Mouse (Mus musculus) kidney, embryonic 15.5 days (tissue): Measurements from ENCODE around the gene Rslcan18. TPM values are rescaled to one million over a fixed set of nuclear protein-coding genes. Genes with fewer than 3 reads are reported as not detected.
"Not testable (repeated sequence)": the region's sequence is repeated elsewhere in the genome, so short reads cannot be mapped to it uniquely, and the experiment has no call there.

Experiments used
- ATAC-seq: fragments of 200-750 bp; cut with Nextera tagmentation; replicated peaks from 2 replicates; pipeline ENCODE4 v1.8.0; 2017; ENCODE audit warnings: moderate TSS enrichment; ENCODE audit not compliant: low FRiP score
- H3K27ac ChIP-seq: fragments of 300-500 bp; sonication (generic); 2 replicates; pipeline ENCODE4 v1.5.1; 2015; ENCODE audit warnings: mild to moderate bottlenecking, inconsistent platforms
- H3K27me3 ChIP-seq: fragments of 300-500 bp; sonication (generic); 2 replicates; pipeline ENCODE4 v1.6.1; 2015; ENCODE audit warnings: inconsistent platforms
- H3K36me3 ChIP-seq: fragments of 300-500 bp; sonication (generic); 2 replicates; pipeline ENCODE4 v1.6.1; 2015; ENCODE audit warnings: inconsistent platforms
- H3K4me1 ChIP-seq: fragments of 300-500 bp; sonication (generic); 2 replicates; pipeline ENCODE4 v1.6.1; 2015; ENCODE audit warnings: inconsistent platforms
- H3K4me2 ChIP-seq: fragments of 300-500 bp; sonication (generic); 2 replicates; pipeline ENCODE4 v1.6.1; 2015; ENCODE audit warnings: moderate library complexity, mild to moderate bottlenecking, inconsistent platforms
- H3K4me3 ChIP-seq: fragments of 300-500 bp; sonication (generic); replicated peaks from 2 replicates; pipeline ENCODE4 v1.5.1; 2015; ENCODE audit warnings: mild to moderate bottlenecking, inconsistent platforms
- H3K9ac ChIP-seq: fragments of 300-500 bp; sonication (generic); 2 replicates; pipeline ENCODE4 v1.6.1; 2015; ENCODE audit warnings: mild to moderate bottlenecking, inconsistent platforms
- H3K9me3 ChIP-seq: fragments of 300-500 bp; sonication (generic); replicated peaks from 2 replicates; pipeline ENCODE4 v1.6.1; 2016; ENCODE audit warnings: inconsistent platforms
- WGBS: fragments of 180-500 bp; shearing (Covaris S2); methylation state at CpG from one replicate; pipeline ENCODE4 v1.1.7; 2015; ENCODE audit warnings: mixed read lengths; 5-methylcytosine and 5-hydroxymethylcytosine counted together
- polyA plus RNA-seq: library from polyadenylated mRNA; unstranded; fragments of >200 nt; fragmentation: Nextera tagmentation; extraction: Ambion mirVana; gene quantifications from 2 replicates; pipeline ENCODE4 v1.2.1, GENCODE M21; 2015

The Rslcan18 gene
- 0.33 and 0.42 TPM in 2 replicates for polyA plus RNA-seq

GRCm38 (mm10) chr13:67116163-67116562, at the start of gene Rslcan18:
TSS of gene Rslcan18 (minus strand) at chr13:67116263.
- H3K27me3 ChIP-seq, H3K36me3 ChIP-seq, H3K4me2 ChIP-seq, ATAC-seq, H3K4me3 ChIP-seq, H3K9me3 ChIP-seq, H3K27ac ChIP-seq, H3K9ac ChIP-seq, H3K4me1 ChIP-seq: not testable (repeated sequence)
- 90% methylated on average over 8 of the region's 8 CpGs for WGBS

DNA sequence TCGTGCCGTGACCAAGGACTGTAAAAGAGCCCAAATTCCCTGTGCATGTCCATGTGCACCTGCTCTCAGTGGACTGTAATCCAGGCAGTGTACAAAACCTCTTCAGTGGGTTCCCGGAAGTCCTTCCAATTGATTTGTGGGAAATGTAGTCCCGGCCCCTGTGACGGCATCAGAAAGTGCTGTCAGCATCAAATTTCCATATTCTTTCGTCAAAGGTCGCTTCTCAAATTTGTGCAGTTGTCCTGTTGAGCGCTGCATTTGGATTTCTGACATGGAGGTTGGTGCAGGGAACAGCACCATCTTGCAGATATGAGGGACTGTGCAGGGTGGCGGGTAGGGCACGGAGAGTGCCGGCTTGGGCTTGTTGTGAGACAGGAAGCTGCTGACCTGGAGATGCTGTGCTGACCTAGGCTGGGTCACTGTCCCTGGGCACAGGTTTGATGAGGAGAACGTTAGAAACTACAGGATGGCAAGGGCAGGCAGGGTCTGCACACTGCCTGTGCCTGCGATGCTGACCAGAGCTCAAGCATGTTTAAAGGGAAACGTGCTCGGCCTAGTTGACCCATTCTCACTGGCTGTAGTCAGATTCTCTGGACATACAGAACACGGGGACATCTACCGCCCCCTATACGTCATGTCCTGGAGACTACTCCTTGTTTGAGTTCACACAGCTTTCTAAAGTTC, 12.1 kb upstream of the Rslcan18 start:
- Histone ChIP-seq H3K9ac (peak overlapping the region; percentile 66), H3K36me3 (no peaks in the 10 kb centered on the region), H3K27me3 (no peaks in the 10 kb centered on the region), H3K4me3 (peak overlapping the region; percentile 72), H3K4me1 (peaks cover 7% of the 10 kb centered on the region; the same call in 1 of the 2 replicates), H3K27ac (peak overlapping the region; percentile 66; the same call in 1 of the 2 replicates), H3K4me2 (peak overlapping the region; percentile 82), H3K9me3 (no peaks in the 10 kb centered on the region)
- WGBS: 1% methylated on average over 18 of the region's 18 CpGs
- peak; percentile 98 for ATAC-seq

GRCm38 (mm10) chr13:67127507-67127906, 11.4 kb upstream of the Rslcan18 start:
- H3K27ac ChIP-seq, ATAC-seq, H3K36me3 ChIP-seq, H3K27me3 ChIP-seq, H3K9me3 ChIP-seq, H3K4me3 ChIP-seq, H3K9ac ChIP-seq, H3K4me1 ChIP-seq: not testable (repeated sequence)
- 83% methylated on average over 10 of the region's 10 CpGs for WGBS
- peak overlapping the region; percentile 82 for H3K4me2 ChIP-seq

- no peak for ATAC-seq
Observed at GRCm38 (mm10) chr13:67124460-67124859, 8.4 kb upstream of the Rslcan18 start.

GRCm38 (mm10) chr13:67121360-67121759, 5.3 kb upstream of the Rslcan18 start, which contains the start of gene Zfp759:
TSS of gene Zfp759 (plus strand) at chr13:67121660.
- H3K4me3 ChIP-seq: not testable (repeated sequence)

More at GRCm38 (mm10) chr13:67124460-67124859, 8.4 kb upstream of the Rslcan18 start:
- Histone ChIP-seq H3K4me1 (peaks cover 7% of the 10 kb centered on the region; the same call in 1 of the 2 replicates), H3K27ac (no peak overlapping the region), H3K27me3 (no peaks in the 10 kb centered on the region), H3K4me3 (no peak overlapping the region), H3K9ac (no peak overlapping the region), H3K36me3 (no peaks in the 10 kb centered on the region), H3K4me2 (no peak overlapping the region), H3K9me3 (no peaks in the 10 kb centered on the region)
- WGBS: 95% methylated on average over 1 of the region's 1 CpGs

GRCm38 (mm10) chr13:67113287-67113686, 2.8 kb downstream of the Rslcan18 start:
- no peak for ATAC-seq
- WGBS: 91% methylated on average over 2 of the region's 2 CpGs
- Histone ChIP-seq H3K4me3 (no peak overlapping the region), H3K27ac (no peak overlapping the region), H3K4me1 (0 out of 2 replicates have a peak, but pooled peaks cover 2% of the 10 kb centered on the region), H3K36me3 (no peaks in the 10 kb centered on the region), H3K27me3 (no peaks in the 10 kb centered on the region), H3K4me2 (no peak overlapping the region), H3K9me3 (no peaks in the 10 kb centered on the region), H3K9ac (no peak overlapping the region)

More at GRCm38 (mm10) chr13:67121360-67121759, 5.3 kb upstream of the Rslcan18 start, which contains the start of gene Zfp759:
- H3K4me2 ChIP-seq, H3K27me3 ChIP-seq, H3K4me1 ChIP-seq, H3K9me3 ChIP-seq, H3K36me3 ChIP-seq, ATAC-seq, H3K27ac ChIP-seq, H3K9ac ChIP-seq: not testable (repeated sequence)

GRCm38 (mm10) chr13:67112096-67112495, 4.0 kb downstream of the Rslcan18 start:
- no peak for ATAC-seq
- no peak overlapping the region for H3K4me3 ChIP-seq
- no peak overlapping the region for H3K27ac ChIP-seq
- H3K36me3 ChIP-seq: no peaks in the 10 kb centered on the region
- H3K9me3 ChIP-seq: no peaks in the 10 kb centered on the region
- H3K27me3 ChIP-seq: no peaks in the 10 kb centered on the region
- H3K4me1 ChIP-seq: peaks cover 9% of the 10 kb centered on the region
- 82% methylated on average over 12 of the region's 12 CpGs for WGBS
- no peak overlapping the region for H3K4me2 ChIP-seq
- H3K9ac ChIP-seq: no peak overlapping the region

- Histone ChIP-seq H3K36me3 (peaks cover 16% of the 10 kb centered on the region), H3K27ac (peak overlapping the region; percentile 43; the same call in 1 of the 2 replicates), H3K9ac (no peak overlapping the region), H3K4me2 (peak overlapping the region; percentile 73), H3K27me3 (no peaks in the 10 kb centered on the region), H3K4me3 (peak overlapping the region; percentile 74), H3K9me3 (no peaks in the 10 kb centered on the region), H3K4me1 (peaks cover 9% of the 10 kb centered on the region)
- peak; percentile 53 for ATAC-seq
- WGBS: 4% methylated on average over 9 of the region's 9 CpGs
Observed at GRCm38 (mm10) chr13:67108821-67109206, 7.2 kb downstream of the Rslcan18 start.

DNA sequence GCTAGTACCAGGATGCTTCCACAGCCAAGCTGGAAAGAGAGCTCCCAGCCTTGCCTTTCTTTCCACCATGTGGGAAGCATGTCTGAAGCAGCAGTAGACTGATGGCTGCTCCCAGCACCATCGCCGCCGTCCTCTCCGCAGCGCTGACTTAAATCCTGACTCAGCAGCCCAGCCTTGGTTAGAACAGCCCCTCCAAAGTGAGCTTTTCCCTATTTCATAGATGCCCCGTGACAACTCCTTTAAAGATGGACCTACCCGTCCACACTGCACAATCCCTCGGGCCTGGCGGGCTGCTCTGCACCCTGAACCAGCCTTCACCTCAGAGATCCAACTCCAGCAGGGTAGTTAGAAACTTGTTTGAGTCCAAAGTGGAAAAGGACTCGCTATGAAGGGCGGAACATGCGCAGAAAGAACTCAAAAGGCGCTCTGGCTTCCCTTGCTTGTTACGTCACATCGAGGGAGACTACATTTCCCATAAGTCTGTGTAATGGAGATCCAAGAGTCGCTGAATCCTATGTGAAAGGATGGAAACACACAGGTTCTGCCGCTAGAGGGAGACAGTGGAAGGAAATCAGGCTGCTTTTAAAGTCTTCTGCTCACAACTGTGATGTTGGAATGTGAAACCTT, 7.8 kb downstream of the Rslcan18 start, which contains the start of gene Gm28557:
Gene Gm28557 (minus strand): TSS at position 411 of the 627 bp plus-strand sequence.
- ATAC-seq: peak; percentile 99
- WGBS: under 1% methylated on average over 17 of the region's 17 CpGs
- Histone ChIP-seq H3K27me3 (no peaks in the 10 kb centered on the region), H3K36me3 (peaks cover 16% of the 10 kb centered on the region), H3K9ac (peak within 1 kb of the TSS; percentile 68), H3K27ac (peak within 1 kb of the TSS; percentile 95), H3K9me3 (no peaks in the 10 kb centered on the region), H3K4me1 (peaks cover 9% of the 10 kb centered on the region), H3K4me2 (peak within 1 kb of the TSS; percentile 73), H3K4me3 (peak within 1 kb of the TSS; percentile 74)

DNA sequence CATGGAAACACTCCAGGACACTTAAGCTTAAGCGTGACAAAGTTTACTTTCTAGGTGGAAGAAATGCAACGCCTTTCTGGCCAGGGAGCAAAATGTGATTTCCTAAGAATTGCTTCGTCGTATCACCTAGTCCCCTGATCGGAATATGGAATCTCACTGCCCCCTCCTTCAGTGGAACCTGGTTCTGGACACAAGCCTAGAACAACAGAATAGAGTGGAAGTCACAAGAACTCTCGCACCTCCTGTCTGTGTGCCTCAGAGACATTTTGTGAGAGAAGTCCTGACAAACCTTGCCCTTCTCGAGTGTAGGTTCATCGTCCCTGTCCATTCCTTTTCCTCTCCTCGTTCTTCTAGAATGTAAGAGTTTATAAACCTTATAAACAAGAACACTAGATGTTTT, 8.4 kb downstream of the Rslcan18 start:
- peak overlapping the region; percentile 73 for H3K4me2 ChIP-seq
- H3K4me3 ChIP-seq: peak overlapping the region; percentile 74
- H3K4me1 ChIP-seq: peaks cover 9% of the 10 kb centered on the region
- 49% methylated on average over 9 of the region's 9 CpGs for WGBS
- H3K9me3 ChIP-seq: no peaks in the 10 kb centered on the region
- H3K27me3 ChIP-seq: no peaks in the 10 kb centered on the region
- H3K27ac ChIP-seq: peak overlapping the region; percentile 95
- H3K36me3 ChIP-seq: peaks cover 16% of the 10 kb centered on the region
- H3K9ac ChIP-seq: peak overlapping the region; percentile 68
- ATAC-seq: no peak

GRCm38 (mm10) chr13:67097876-67098275, 18.2 kb downstream of the Rslcan18 start, which contains the start of gene Zfp708:
TSS of gene Zfp708 (minus strand) at chr13:67097976.
- H3K4me1 ChIP-seq: no peaks in the 10 kb centered on the region
- no peak within 1 kb of the TSS for H3K27ac ChIP-seq
- no peak within 1 kb of the TSS for H3K9ac ChIP-seq
- H3K27me3 ChIP-seq: no peaks in the 10 kb centered on the region
- 91% methylated on average over 10 of the region's 10 CpGs for WGBS
- H3K36me3 ChIP-seq: peaks cover 32% of the 10 kb centered on the region
- H3K4me2 ChIP-seq: no peak within 1 kb of the TSS
- no peak within 1 kb of the TSS for H3K4me3 ChIP-seq
- no peaks in the 10 kb centered on the region for H3K9me3 ChIP-seq
- ATAC-seq: no peak

GRCm38 (mm10) chr13:67090154-67090553, 25.9 kb downstream of the Rslcan18 start:
- no peak overlapping the region for H3K4me3 ChIP-seq
- H3K27me3 ChIP-seq: no peaks in the 10 kb centered on the region
- peaks cover 5% of the 10 kb centered on the region; the same call in 1 of the 2 replicates for H3K36me3 ChIP-seq
- H3K4me1 ChIP-seq: no peaks in the 10 kb centered on the region
- H3K4me2 ChIP-seq: no peak overlapping the region
- H3K9me3 ChIP-seq: no peaks in the 10 kb centered on the region
- no peak overlapping the region for H3K27ac ChIP-seq
- no peak overlapping the region for H3K9ac ChIP-seq
- no peak for ATAC-seq
- 86% methylated on average over 1 of the region's 1 CpGs for WGBS
